Mouse (Mus musculus) testis, adult 2 months (tissue): ENCODE measurements around the gene Cadps.

Experiments
- CTCF ChIP-seq: fragments of 200-500 bp; IDR thresholded peaks from 2 replicates; pipeline ENCODE4 v1.5.1; 2012; ENCODE audit warnings: low read depth, mild to moderate bottlenecking, inconsistent platforms, low read length, moderate library complexity; ENCODE audit not compliant: control insufficient read depth, insufficient read depth, insufficient replicate concordance
- POLR2A ChIP-seq: fragments of 200-500 bp; IDR thresholded peaks from 2 replicates; pipeline ENCODE4 v1.6.1; 2012; ENCODE audit warnings: low read depth, mild to moderate bottlenecking, inconsistent platforms, low read length, moderate library complexity; ENCODE audit not compliant: control insufficient read depth

- TF ChIP-seq CTCF (no peak), POLR2A (no peak)
Observed at GRCm38 (mm10) chr14:12345241-12345921, 477.5 kb downstream of the Cadps start.
